Mouse (Mus musculus): ENCODE measurements around the gene Pgm3.

- TF ChIP-seq CTCF (IDR thresholded peaks at IDR 0.05; ENCODE audit: low read depth) (no peak), EP300 (optimal IDR thresholded peaks at IDR 0.05) (no peak)
Observed at GRCm38 (mm10) chr9:86612091-86612490, 40.4 kb upstream of the Pgm3 start.
